Mouse (Mus musculus): ENCODE measurements around the gene Lnpk. TPM values are rescaled to one million over a fixed set of nuclear protein-coding genes. Genes with fewer than 3 reads are reported as not detected.

The Lnpk gene
- total RNA-seq, 2 experiments from 2014 or later: 29.4 to 45.9 TPM

- no peak for ATAC-seq (replicated peaks; ENCODE audit: low FRiP score, poor library complexity, severe bottlenecking)
Measured at GRCm38 (mm10) chr2:74497851-74498250, 81.4 kb downstream of the Lnpk start.

- ATAC-seq (replicated peaks; ENCODE audit: low FRiP score, poor library complexity, severe bottlenecking): no peak
Measured at GRCm38 (mm10) chr2:74491426-74491825, 87.8 kb downstream of the Lnpk start.

GRCm38 (mm10) chr2:74490186-74490585 is 89.0 kb downstream of the Lnpk start:
- no peak for ATAC-seq (replicated peaks; ENCODE audit: low FRiP score, poor library complexity, severe bottlenecking)

- ATAC-seq (replicated peaks; ENCODE audit: low FRiP score, poor library complexity, severe bottlenecking): no peak
Measured at GRCm38 (mm10) chr2:74488443-74488842, 90.8 kb downstream of the Lnpk start.

GRCm38 (mm10) chr2:74482651-74483050 is 96.6 kb downstream of the Lnpk start:
- ATAC-seq (replicated peaks; ENCODE audit: low FRiP score, poor library complexity, severe bottlenecking): no peak

- ATAC-seq (replicated peaks; ENCODE audit: low FRiP score, poor library complexity, severe bottlenecking): no peak
Measured at GRCm38 (mm10) chr2:74482086-74482485, 97.1 kb downstream of the Lnpk start.

Other genes with a start within 250 kb of the Lnpk start
- gene Evx2, start 80.1 kb upstream of the Lnpk start, total RNA-seq (2015; ENCODE audit: low replicate concordance): not detected in 2 replicates
- gene Evx2, start 80.1 kb upstream of the Lnpk start, total RNA-seq (2017; ENCODE audit: low replicate concordance): not detected in 2 replicates
- gene Hoxd13, start 88.9 kb upstream of the Lnpk start, total RNA-seq (2015; ENCODE audit: low replicate concordance): not detected in 2 replicates
- not detected in 2 replicates for gene Hoxd13, start 88.9 kb upstream of the Lnpk start, total RNA-seq (2017; ENCODE audit: low replicate concordance)
- not detected in 2 replicates for gene Hoxd12, start 95.6 kb upstream of the Lnpk start, total RNA-seq (2015; ENCODE audit: low replicate concordance)
- gene Hoxd12, start 95.6 kb upstream of the Lnpk start, total RNA-seq (2017; ENCODE audit: low replicate concordance): not detected in 2 replicates
- not detected in 2 replicates for gene Hoxd11, start 100.1 kb upstream of the Lnpk start, total RNA-seq (2015; ENCODE audit: low replicate concordance)
- gene Hoxd11, start 100.1 kb upstream of the Lnpk start, total RNA-seq (2017; ENCODE audit: low replicate concordance): not detected in 2 replicates
- not detected in 2 replicates for gene Hoxd10, start 112.5 kb upstream of the Lnpk start, total RNA-seq (2015; ENCODE audit: low replicate concordance)
- gene Hoxd10, start 112.5 kb upstream of the Lnpk start, total RNA-seq (2017; ENCODE audit: low replicate concordance): 0.42 TPM in 1 of 2 replicates, not detected in the other
- gene Hoxd9, start 118.3 kb upstream of the Lnpk start, total RNA-seq (2015; ENCODE audit: low replicate concordance): not detected in 2 replicates
- not detected in 2 replicates for gene Hoxd9, start 118.3 kb upstream of the Lnpk start, total RNA-seq (2017; ENCODE audit: low replicate concordance)
- not detected in 2 replicates for gene Hoxd8, start 125.2 kb upstream of the Lnpk start, total RNA-seq (2015; ENCODE audit: low replicate concordance)
- not detected in 2 replicates for gene Hoxd8, start 125.2 kb upstream of the Lnpk start, total RNA-seq (2017; ENCODE audit: low replicate concordance)
- gene Hoxd3, start 132.5 kb upstream of the Lnpk start, total RNA-seq (2015; ENCODE audit: low replicate concordance): not detected in 2 replicates
- gene Hoxd3, start 132.5 kb upstream of the Lnpk start, total RNA-seq (2017; ENCODE audit: low replicate concordance): not detected in 2 replicates
- not detected in 2 replicates for gene Hoxd4, start 132.5 kb upstream of the Lnpk start, total RNA-seq (2015; ENCODE audit: low replicate concordance)
- gene Hoxd4, start 132.5 kb upstream of the Lnpk start, total RNA-seq (2017; ENCODE audit: low replicate concordance): not detected in 2 replicates
- gene Gm28230, start 147.3 kb upstream of the Lnpk start, total RNA-seq (2015; ENCODE audit: low replicate concordance): not detected in 2 replicates
- gene Gm28230, start 147.3 kb upstream of the Lnpk start, total RNA-seq (2017; ENCODE audit: low replicate concordance): not detected in 2 replicates
- gene Hoxd1, start 183.5 kb upstream of the Lnpk start, total RNA-seq (2015; ENCODE audit: low replicate concordance): not detected in 2 replicates
- gene Hoxd1, start 183.5 kb upstream of the Lnpk start, total RNA-seq (2017; ENCODE audit: low replicate concordance): not detected in 2 replicates
- gene Mtx2, start 246.4 kb upstream of the Lnpk start, total RNA-seq (2015; ENCODE audit: low replicate concordance): 25.9 and 36.7 TPM in 2 replicates
- 4.6 and 7.7 TPM in 2 replicates for gene Mtx2, start 246.4 kb upstream of the Lnpk start, total RNA-seq (2017; ENCODE audit: low replicate concordance)

Data from erythroblast, adult 5-6 weeks (primary cell).